Mouse (Mus musculus) CH12.LX (cell line): Measurements from ENCODE around the gene Gper1.

Experiments used
- CTCF ChIP-seq, 2 experiments: IDR thresholded peaks in 1 of 2; conservative IDR thresholded peaks in 1 of 2; 2 replicates each; pipeline ENCODE4 v1.5.1; 2011 to 2012; ENCODE audit warnings: low read depth in 2 of 2, low read length in 2 of 2, improper control_type of control experiment in 1 of 2, inconsistent platforms in 1 of 2, mild to moderate bottlenecking in 1 of 2, moderate library complexity in 1 of 2
- ETS1 ChIP-seq: conservative IDR thresholded peaks from 2 replicates; pipeline ENCODE4 v1.6.1; 2012; ENCODE audit warnings: low read depth, mild to moderate bottlenecking, inconsistent platforms, low read length, improper control_type of control experiment, moderate library complexity
- IRF4 ChIP-seq: IDR thresholded peaks from 2 replicates; pipeline ENCODE4 v1.6.1; 2014; ENCODE audit warnings: low read depth, mild to moderate bottlenecking, inconsistent platforms, low read length, improper control_type of control experiment
- JUND ChIP-seq: conservative IDR thresholded peaks from 2 replicates; pipeline ENCODE4 v1.6.1; 2011; ENCODE audit warnings: low read depth, low read length, improper control_type of control experiment
- MAFK ChIP-seq: IDR thresholded peaks from 2 replicates; pipeline ENCODE4 v1.6.1; 2011; ENCODE audit warnings: low read length, improper control_type of control experiment; ENCODE audit not compliant: insufficient replicate concordance
- MAX ChIP-seq: IDR thresholded peaks from 2 replicates; pipeline ENCODE4 v1.6.1; 2011; ENCODE audit warnings: low read length, improper control_type of control experiment
- NELFE ChIP-seq: IDR thresholded peaks from 2 replicates; pipeline ENCODE4 v1.6.1; 2011; ENCODE audit warnings: low read depth, low read length, improper control_type of control experiment
- POLR2A ChIP-seq: IDR thresholded peaks from 2 replicates; pipeline ENCODE4 v1.6.1; 2011; ENCODE audit warnings: low read depth, mild to moderate bottlenecking, improper control_type of control experiment, low read length
- POLR2AphosphoS2 ChIP-seq: IDR thresholded peaks from 2 replicates; pipeline ENCODE4 v1.6.1; 2011; ENCODE audit warnings: low read depth, low read length, improper control_type of control experiment
- SIN3A ChIP-seq: IDR thresholded peaks from 2 replicates; pipeline ENCODE4 v1.6.1; 2012; ENCODE audit warnings: low read length, improper control_type of control experiment, inconsistent platforms
- TBP ChIP-seq: conservative IDR thresholded peaks from 2 replicates; pipeline ENCODE4 v1.6.1; 2011; ENCODE audit warnings: low read depth, low read length, improper control_type of control experiment
- ZKSCAN1 ChIP-seq: IDR thresholded peaks from 2 replicates; pipeline ENCODE4 v1.6.1; 2012; ENCODE audit warnings: low read depth, inconsistent platforms, low read length, improper control_type of control experiment, borderline replicate concordance
- ZNF384 ChIP-seq: IDR thresholded peaks from 2 replicates; pipeline ENCODE4 v1.6.1; 2012; ENCODE audit warnings: low read depth, low read length, improper control_type of control experiment, inconsistent platforms

- TF ChIP-seq SIN3A (no peak), ZNF384 (no peak), IRF4 (no peak), POLR2A (no peak), POLR2AphosphoS2 (no peak), JUND (no peak), ZKSCAN1 (no peak), ETS1 (no peak), NELFE (no peak), MAFK (no peak), TBP (no peak), CTCF (conservative IDR thresholded peaks at IDR 0.05 in 1 of 2, IDR thresholded peaks at IDR 0.05 in 1 of 2; ENCODE audit: low read depth in 2 of 2, low read length in 2 of 2) (no peak), MAX (no peak)
These were observed 29.8 kb upstream of the Gper1 start for GRCm38 (mm10) chr5:139393197-139393588.
